18 mouse cellular contexts compared by ENCODE assay signal in the genomic region with DNA sequence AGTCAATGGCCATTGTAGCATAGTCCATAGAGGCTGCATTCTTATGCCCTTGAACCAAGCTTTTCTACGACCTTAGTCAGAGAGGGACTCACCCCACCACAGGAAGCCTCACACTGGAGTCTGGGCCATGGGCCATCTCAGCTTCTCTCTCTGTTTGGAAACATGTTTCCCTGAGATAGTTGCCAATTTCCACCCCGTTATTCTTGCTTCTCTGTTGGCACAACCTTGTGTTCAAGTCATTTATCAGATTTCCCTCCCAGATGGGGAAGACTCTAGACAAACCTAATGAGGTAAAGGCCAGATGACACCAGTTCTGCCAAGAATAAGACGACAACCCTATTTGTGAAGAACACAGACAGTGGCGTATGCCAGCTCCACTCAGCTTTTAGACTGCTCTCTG.
DNase-seq lines count a peak whose midpoint lies in the region; ATAC-seq lines count a peak whose summit lies in the region.
"Had no signal": no experiment of that assay in that cellular context is flagged by ENCODE, and none has a peak within 500 bp of the region (broad histone marks: within the 10 kb centered on the region; RNA-seq: fewer than 3 reads in every experiment).

No protein-coding gene starts in this region.

- no peak overlapping the region for H3K4me2 ChIP-seq in forebrain, embryonic 13.5 days
- H3K4me2 ChIP-seq: midbrain, embryonic 12.5 days; neural tube, embryonic 13.5 days had no signal

- H3K27ac ChIP-seq in forebrain, embryonic 13.5 days: no peak overlapping the region
- H3K27ac ChIP-seq in forebrain, embryonic 10.5 days: no peak overlapping the region
- H3K27ac ChIP-seq: heart, embryonic 10.5 days; hindbrain, embryonic 10.5 days; midbrain, embryonic 12.5 days; neural tube, embryonic 13.5 days had no signal

- peaks cover 25% of the 10 kb centered on the region for H3K27me3 ChIP-seq in forebrain, embryonic 13.5 days
- H3K27me3 ChIP-seq in forebrain, embryonic 10.5 days (ENCODE audit: poor library complexity, severe bottlenecking): peaks cover 47% of the 10 kb centered on the region
- H3K27me3 ChIP-seq: CH12.LX; neural tube, embryonic 13.5 days had no signal

- H3K4me1 ChIP-seq in forebrain, embryonic 13.5 days: peaks cover 14% of the 10 kb centered on the region
- peaks cover 15% of the 10 kb centered on the region for H3K4me1 ChIP-seq in forebrain, embryonic 10.5 days
- H3K4me1 ChIP-seq: heart, embryonic 10.5 days had no signal

- H3K36me3 ChIP-seq in forebrain, embryonic 13.5 days (ENCODE audit: poor library complexity, severe bottlenecking): no peaks in the 10 kb centered on the region
- no peaks in the 10 kb centered on the region for H3K36me3 ChIP-seq in forebrain, embryonic 10.5 days (replicated peaks)
- H3K36me3 ChIP-seq: heart, embryonic 10.5 days; hindbrain, embryonic 10.5 days; midbrain, embryonic 12.5 days; neural tube, embryonic 13.5 days had no signal

- 0 out of 2 replicates have a peak, but pooled peaks have one; percentile 38 for ATAC-seq in forebrain, embryonic 13.5 days

- no peak overlapping the region for H3K4me3 ChIP-seq in forebrain, embryonic 13.5 days
- H3K4me3 ChIP-seq in forebrain, embryonic 10.5 days: no peak overlapping the region
- H3K4me3 ChIP-seq: heart, embryonic 10.5 days; hindbrain, embryonic 10.5 days; midbrain, embryonic 12.5 days; neural tube, embryonic 13.5 days had no signal

- no peak for DNase-seq in forebrain, embryonic 10.5 days (ENCODE audit: extremely low spot score, low spot score)
- peak; percentile 25 to 30 for DNase-seq in layer of hippocampus, postnatal 10 days (ENCODE audit: low spot score in 2 of 2)
- no peak for DNase-seq in layer of hippocampus, adult 11-12 months (ENCODE audit: low spot score)
- DNase-seq in Muller cell, postnatal 12 days (ENCODE audit: inconsistent ontology term): peak; percentile 40
- DNase-seq in brain, embryonic 18.5 days (ENCODE audit: low read depth, low spot score): peak; percentile 12
- DNase-seq in right cerebral cortex, postnatal 36 days (ENCODE audit: low spot score in 2 of 2): no peak
- DNase-seq: cerebellum, postnatal 36 days; kidney, adult 8-10 months; kidney, postnatal 14 days; liver; thymus, adult 18-20 months; thymus, postnatal 4 days had no signal

- no peaks in the 10 kb centered on the region for H3K9me3 ChIP-seq in forebrain, embryonic 13.5 days (replicated peaks)
- no peaks in the 10 kb centered on the region for H3K9me3 ChIP-seq in forebrain, embryonic 10.5 days
- H3K9me3 ChIP-seq: heart, embryonic 10.5 days; hindbrain, embryonic 10.5 days; midbrain, embryonic 12.5 days; neural tube, embryonic 13.5 days had no signal

- H3K9ac ChIP-seq in forebrain, embryonic 13.5 days: no peak overlapping the region
- H3K9ac ChIP-seq: midbrain, embryonic 12.5 days; neural tube, embryonic 13.5 days had no signal

- 71% methylated on average over 4 of the region's 4 CpGs for WGBS in forebrain, embryonic 13.5 days
- WGBS in forebrain, embryonic 10.5 days: 89% methylated on average over 4 of the region's 4 CpGs

Comparison
In these comparisons a context has a peak if more than half of its experiments do, and no peak if none do; other contexts are left out.
1. DNase-seq: peak in layer of hippocampus, postnatal 10 days (2 of 2), Muller cell, postnatal 12 days (single experiment) and brain, embryonic 18.5 days (single experiment); none in forebrain, embryonic 10.5 days (single experiment), layer of hippocampus, adult 11-12 months (single experiment) and right cerebral cortex, postnatal 36 days (0 of 2).